Mouse (Mus musculus) lung, embryonic 15.5 days (tissue): ENCODE measurements around the gene Snn. TPM values are rescaled to one million over a fixed set of nuclear protein-coding genes. Genes with fewer than 3 reads are reported as not detected.
A peak's percentile ranks its signal among the peaks of the same experiment; 100 is the strongest.
"Not testable (repeated sequence)": the region's sequence is repeated elsewhere in the genome, so short reads cannot be mapped to it uniquely, and the experiment has no call there.

Experiments used
- ATAC-seq: fragments of 200-750 bp; cut with Nextera tagmentation; 2 replicates; pipeline ENCODE4 v1.8.0; 2017; ENCODE audit warnings: moderate number of reproducible peaks, borderline replicate concordance; ENCODE audit not compliant: low FRiP score, low TSS enrichment; ENCODE audit errors: extremely low read depth
- H3K27ac ChIP-seq: fragments of 300-500 bp; sonication (generic); 2 replicates; pipeline ENCODE4 v1.5.1; 2015; ENCODE audit warnings: moderate library complexity, mild to moderate bottlenecking, inconsistent platforms
- H3K27me3 ChIP-seq: fragments of 300-500 bp; sonication (generic); 2 replicates; pipeline ENCODE4 v1.6.1; 2015; ENCODE audit warnings: inconsistent platforms
- H3K36me3 ChIP-seq: fragments of 300-500 bp; sonication (generic); 2 replicates; pipeline ENCODE4 v1.6.1; 2015; ENCODE audit warnings: inconsistent platforms
- H3K4me1 ChIP-seq: fragments of 300-500 bp; sonication (generic); 2 replicates; pipeline ENCODE4 v1.6.1; 2015; ENCODE audit warnings: inconsistent platforms
- H3K4me2 ChIP-seq: fragments of 300-500 bp; sonication (generic); 2 replicates; pipeline ENCODE4 v1.6.1; 2015; ENCODE audit warnings: inconsistent platforms, mild to moderate bottlenecking, moderate library complexity
- H3K4me3 ChIP-seq: fragments of 300-500 bp; sonication (generic); 2 replicates; pipeline ENCODE4 v1.5.1; 2015; ENCODE audit warnings: mild to moderate bottlenecking, inconsistent platforms
- H3K9ac ChIP-seq: fragments of 300-500 bp; sonication (generic); 2 replicates; pipeline ENCODE4 v1.6.1; 2015; ENCODE audit warnings: inconsistent platforms
- H3K9me3 ChIP-seq: fragments of 300-500 bp; sonication (generic); 2 replicates; pipeline ENCODE4 v1.6.1; 2016; ENCODE audit warnings: inconsistent platforms
- WGBS: fragments of 180-500 bp; shearing (Covaris S2); methylation state at CpG from one replicate; pipeline ENCODE4 v1.1.7; 2015; 5-methylcytosine and 5-hydroxymethylcytosine counted together
- polyA plus RNA-seq: library from polyadenylated mRNA; unstranded; fragments of >200 nt; fragmentation: Nextera tagmentation; extraction: Ambion mirVana; gene quantifications from 2 replicates; pipeline ENCODE4 v1.2.1, GENCODE M21; 2015

Snn gene
- 47.2 and 47.6 TPM in 2 replicates for polyA plus RNA-seq

GRCm38 (mm10) chr16:11060645-11061044, at the start of gene Snn:
Snn (plus strand) TSS chr16:11060945.
- no peak within 1 kb of the TSS for H3K9ac ChIP-seq
- H3K4me1 ChIP-seq, result peaks cover 23% of the 10 kb centered on the region
- H3K36me3 ChIP-seq, result no peaks in the 10 kb centered on the region
- ATAC-seq, result no peak
- no peaks in the 10 kb centered on the region for H3K27me3 ChIP-seq
- no peaks in the 10 kb centered on the region for H3K9me3 ChIP-seq
- H3K4me2 ChIP-seq, result no peak within 1 kb of the TSS
- no peak within 1 kb of the TSS for H3K27ac ChIP-seq
- 84% methylated on average over 4 of the region's 4 CpGs for WGBS
- H3K4me3 ChIP-seq, result no peak within 1 kb of the TSS

- Histone ChIP-seq H3K27me3 (no peaks in the 10 kb centered on the region), H3K4me3 (no peak overlapping the region), H3K9ac (no peak overlapping the region), H3K4me2 (no peak overlapping the region), H3K27ac (no peak overlapping the region), H3K4me1 (peaks cover 48% of the 10 kb centered on the region), H3K9me3 (no peaks in the 10 kb centered on the region), H3K36me3 (no peaks in the 10 kb centered on the region)
- WGBS, result 74% methylated on average over 2 of the region's 2 CpGs
- ATAC-seq, result no peak
These were observed 49.5 kb upstream of the Snn start for GRCm38 (mm10) chr16:11011206-11011605.

- no peaks in the 10 kb centered on the region for H3K27me3 ChIP-seq
- no peaks in the 10 kb centered on the region for H3K36me3 ChIP-seq
- H3K9me3 ChIP-seq, result no peaks in the 10 kb centered on the region
- no peak overlapping the region for H3K27ac ChIP-seq
- no peak overlapping the region for H3K4me3 ChIP-seq
- 92% methylated on average over 4 of the region's 4 CpGs for WGBS
- no peak overlapping the region for H3K9ac ChIP-seq
- ATAC-seq, result no peak
- H3K4me2 ChIP-seq, result no peak overlapping the region
- peaks cover 45% of the 10 kb centered on the region for H3K4me1 ChIP-seq
These were observed 48.8 kb upstream of the Snn start for GRCm38 (mm10) chr16:11011939-11012338.

- Histone ChIP-seq H3K27me3 (no peaks in the 10 kb centered on the region), H3K4me2 (peak overlapping the region; percentile 22), H3K27ac (peak overlapping the region; percentile 62), H3K9ac (no peak overlapping the region), H3K9me3 (no peaks in the 10 kb centered on the region), H3K4me1 (peaks cover 39% of the 10 kb centered on the region), H3K36me3 (no peaks in the 10 kb centered on the region), H3K4me3 (no peak overlapping the region)
- 50% methylated on average over 11 of the region's 11 CpGs for WGBS
- ATAC-seq, result peak; percentile 7; the same call in 1 of the 2 replicates
These were observed 47.9 kb upstream of the Snn start for GRCm38 (mm10) chr16:11012571-11013463.

DNA sequence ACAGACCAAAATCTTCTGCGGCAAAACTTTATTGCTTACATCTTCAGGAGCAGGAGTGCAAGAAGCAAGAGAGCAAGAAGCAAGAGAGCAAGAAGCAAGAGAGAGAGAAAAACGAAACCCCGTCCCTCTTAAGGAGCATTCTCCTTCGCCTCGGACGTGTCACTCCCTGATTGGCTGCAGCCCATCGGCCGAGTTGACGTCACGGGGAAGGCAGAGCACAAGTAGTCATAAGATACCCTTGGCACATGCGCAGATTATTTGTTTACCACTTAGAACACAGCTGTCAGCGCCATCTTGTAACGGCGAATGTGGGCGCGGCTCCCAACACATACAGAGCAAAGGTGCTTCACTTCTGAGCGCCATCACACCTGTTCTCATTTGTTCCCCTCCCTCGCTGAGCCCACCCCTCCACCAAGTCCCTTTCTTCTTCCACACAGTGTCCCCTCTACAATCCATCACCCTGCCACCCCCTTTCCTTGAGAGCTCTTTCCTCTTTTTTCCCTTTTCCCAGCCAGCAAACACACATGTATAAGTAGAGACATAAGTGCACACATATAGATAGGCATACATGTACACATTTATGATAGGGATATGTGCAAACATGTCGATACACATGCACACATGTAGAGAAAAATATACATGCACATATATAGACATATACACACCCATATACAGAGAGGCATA, 47.1 kb upstream of the Snn start:
- ATAC-seq, H3K27me3 ChIP-seq, H3K9me3 ChIP-seq, H3K36me3 ChIP-seq, H3K4me3 ChIP-seq, H3K9ac ChIP-seq, H3K4me2 ChIP-seq: not testable (repeated sequence)
- 84% methylated on average over 12 of the region's 19 CpGs for WGBS
- Histone ChIP-seq H3K4me1 (peaks cover 39% of the 10 kb centered on the region), H3K27ac (0 out of 2 replicates have a peak overlapping the region, but pooled peaks have one; percentile 62)

GRCm38 (mm10) chr16:11014407-11014806, 46.3 kb upstream of the Snn start:
- Histone ChIP-seq H3K4me2 (no peak overlapping the region), H3K36me3 (no peaks in the 10 kb centered on the region), H3K27ac (no peak overlapping the region), H3K4me1 (peaks cover 31% of the 10 kb centered on the region), H3K9ac (no peak overlapping the region), H3K9me3 (no peaks in the 10 kb centered on the region), H3K4me3 (no peak overlapping the region), H3K27me3 (no peaks in the 10 kb centered on the region)
- WGBS, result 79% methylated on average over 3 of the region's 3 CpGs
- ATAC-seq, result no peak

DNA sequence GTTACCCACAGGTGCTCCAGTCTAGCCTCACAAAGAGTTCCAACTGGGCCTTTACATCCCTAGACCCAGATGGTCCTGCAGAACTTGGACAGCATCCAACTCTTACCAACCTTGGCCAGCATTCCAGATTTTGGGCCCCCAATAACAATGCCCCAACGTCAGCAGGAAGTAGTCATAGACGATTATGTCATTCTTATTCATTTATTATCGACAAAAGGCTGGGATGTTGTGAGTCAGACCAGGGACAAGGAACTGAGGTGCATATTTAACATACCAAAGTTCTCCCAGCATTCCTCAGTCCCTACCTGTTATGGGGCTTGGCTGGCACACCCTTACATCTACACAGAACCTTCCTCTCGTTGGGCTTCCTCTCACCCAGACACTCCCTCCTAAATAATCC, 44.4 kb upstream of the Snn start:
- H3K9ac ChIP-seq, result no peak overlapping the region
- no peak overlapping the region for H3K4me2 ChIP-seq
- no peak overlapping the region; the same call in 1 of the 2 replicates for H3K27ac ChIP-seq
- peaks cover 30% of the 10 kb centered on the region for H3K4me1 ChIP-seq
- no peak for ATAC-seq
- 40% methylated on average over 4 of the region's 4 CpGs for WGBS
- H3K9me3 ChIP-seq, result no peaks in the 10 kb centered on the region
- H3K4me3 ChIP-seq, result no peak overlapping the region
- no peaks in the 10 kb centered on the region for H3K27me3 ChIP-seq
- H3K36me3 ChIP-seq, result no peaks in the 10 kb centered on the region

DNA sequence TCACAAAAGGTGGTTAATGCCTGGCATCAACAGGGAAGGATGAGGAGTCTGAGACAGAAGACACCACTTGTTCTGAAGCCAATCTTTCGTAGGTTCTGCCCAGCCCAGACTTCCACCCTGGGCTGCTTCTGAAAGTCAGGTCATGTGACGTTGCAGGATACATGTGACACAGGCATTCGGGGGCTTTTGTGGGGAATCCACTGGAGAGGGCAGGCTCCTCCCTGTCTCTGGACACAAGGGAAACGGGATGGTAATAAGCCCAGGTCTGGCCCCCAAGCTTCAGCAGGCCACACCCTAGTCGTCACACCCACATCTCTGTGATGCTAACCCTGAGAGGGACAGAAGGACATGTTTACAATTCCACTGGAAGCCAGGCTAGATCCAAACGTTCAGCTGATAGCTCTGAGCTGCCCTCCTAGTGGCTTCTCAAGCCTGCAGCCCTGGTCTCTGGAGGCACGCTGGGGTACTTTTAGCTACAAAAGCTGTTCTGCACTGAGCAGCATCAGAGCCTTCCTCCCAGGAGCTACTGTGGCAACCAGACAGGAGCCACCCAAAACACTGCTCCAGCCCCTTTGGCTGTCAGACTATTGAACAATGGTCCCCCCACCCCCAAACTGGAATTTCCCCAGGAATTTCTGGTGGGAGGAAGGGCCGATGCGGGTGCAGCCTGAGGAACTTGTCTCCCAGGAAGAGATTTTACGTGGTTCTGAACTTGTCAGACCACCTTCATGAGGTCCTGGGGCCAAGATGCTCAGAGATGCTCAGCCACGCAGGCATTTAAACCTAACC, 42.7 kb upstream of the Snn start:
- Histone ChIP-seq H3K9me3 (no peaks in the 10 kb centered on the region), H3K4me3 (no peak overlapping the region), H3K36me3 (no peaks in the 10 kb centered on the region), H3K27ac (no peak overlapping the region), H3K27me3 (no peaks in the 10 kb centered on the region), H3K4me1 (peaks cover 18% of the 10 kb centered on the region), H3K9ac (no peak overlapping the region), H3K4me2 (no peak overlapping the region)
- 41% methylated on average over 11 of the region's 11 CpGs for WGBS
- ATAC-seq, result no peak

GRCm38 (mm10) chr16:11021403-11022112, 39.2 kb upstream of the Snn start:
- Histone ChIP-seq H3K9ac (no peak overlapping the region), H3K4me1 (peaks cover 10% of the 10 kb centered on the region), H3K27ac (no peak overlapping the region), H3K27me3 (no peaks in the 10 kb centered on the region), H3K4me3 (no peak overlapping the region), H3K36me3 (no peaks in the 10 kb centered on the region), H3K4me2 (no peak overlapping the region), H3K9me3 (no peaks in the 10 kb centered on the region)
- ATAC-seq, result peak; percentile 21; the same call in 1 of the 2 replicates
- WGBS, result 40% methylated on average over 3 of the region's 3 CpGs

DNA sequence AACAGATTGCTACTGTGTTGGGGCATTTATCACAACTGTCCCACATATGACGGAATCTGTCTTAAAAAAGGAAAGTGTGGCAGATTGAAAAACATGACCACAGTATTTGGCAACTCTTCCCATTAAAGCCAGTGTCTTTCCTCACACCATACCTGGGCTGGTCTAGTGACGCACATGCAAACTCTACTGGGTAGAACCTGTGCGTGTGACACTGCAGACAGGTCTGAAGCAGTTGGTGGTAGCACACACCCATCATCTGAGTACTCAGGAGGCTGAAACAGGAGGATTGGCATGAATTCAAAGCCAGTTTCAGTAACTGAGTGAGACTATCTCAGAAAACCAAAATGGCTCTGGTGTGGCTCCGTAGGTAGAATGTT, 38.6 kb upstream of the Snn start:
- no peaks in the 10 kb centered on the region for H3K9me3 ChIP-seq
- 87% methylated on average over 4 of the region's 4 CpGs for WGBS
- ATAC-seq, result no peak
- H3K4me2 ChIP-seq, result no peak overlapping the region
- no peaks in the 10 kb centered on the region for H3K27me3 ChIP-seq
- H3K4me3 ChIP-seq, result no peak overlapping the region
- no peaks in the 10 kb centered on the region for H3K36me3 ChIP-seq
- no peak overlapping the region for H3K27ac ChIP-seq
- H3K4me1 ChIP-seq, result peaks cover 10% of the 10 kb centered on the region
- no peak overlapping the region for H3K9ac ChIP-seq

GRCm38 (mm10) chr16:11023618-11024017, 37.1 kb upstream of the Snn start:
- H3K27me3 ChIP-seq, result no peaks in the 10 kb centered on the region
- no peak overlapping the region for H3K4me2 ChIP-seq
- peaks cover under 1% of the 10 kb centered on the region; the same call in 1 of the 2 replicates for H3K4me1 ChIP-seq
- no peak overlapping the region for H3K27ac ChIP-seq
- 66% methylated on average over 5 of the region's 5 CpGs for WGBS
- no peaks in the 10 kb centered on the region for H3K9me3 ChIP-seq
- no peak for ATAC-seq
- no peak overlapping the region for H3K4me3 ChIP-seq
- no peaks in the 10 kb centered on the region for H3K36me3 ChIP-seq
- H3K9ac ChIP-seq, result no peak overlapping the region
